Mouse (Mus musculus): ENCODE measurements around the gene Ncoa5. TPM values are rescaled to one million over a fixed set of nuclear protein-coding genes. Genes with fewer than 3 reads are reported as not detected.

Gene Ncoa5
- 58.6 and 60.6 TPM in 2 replicates for polyA plus RNA-seq (2015; fragmentation: Nextera tagmentation; extraction: Ambion mirVana)

DNA sequence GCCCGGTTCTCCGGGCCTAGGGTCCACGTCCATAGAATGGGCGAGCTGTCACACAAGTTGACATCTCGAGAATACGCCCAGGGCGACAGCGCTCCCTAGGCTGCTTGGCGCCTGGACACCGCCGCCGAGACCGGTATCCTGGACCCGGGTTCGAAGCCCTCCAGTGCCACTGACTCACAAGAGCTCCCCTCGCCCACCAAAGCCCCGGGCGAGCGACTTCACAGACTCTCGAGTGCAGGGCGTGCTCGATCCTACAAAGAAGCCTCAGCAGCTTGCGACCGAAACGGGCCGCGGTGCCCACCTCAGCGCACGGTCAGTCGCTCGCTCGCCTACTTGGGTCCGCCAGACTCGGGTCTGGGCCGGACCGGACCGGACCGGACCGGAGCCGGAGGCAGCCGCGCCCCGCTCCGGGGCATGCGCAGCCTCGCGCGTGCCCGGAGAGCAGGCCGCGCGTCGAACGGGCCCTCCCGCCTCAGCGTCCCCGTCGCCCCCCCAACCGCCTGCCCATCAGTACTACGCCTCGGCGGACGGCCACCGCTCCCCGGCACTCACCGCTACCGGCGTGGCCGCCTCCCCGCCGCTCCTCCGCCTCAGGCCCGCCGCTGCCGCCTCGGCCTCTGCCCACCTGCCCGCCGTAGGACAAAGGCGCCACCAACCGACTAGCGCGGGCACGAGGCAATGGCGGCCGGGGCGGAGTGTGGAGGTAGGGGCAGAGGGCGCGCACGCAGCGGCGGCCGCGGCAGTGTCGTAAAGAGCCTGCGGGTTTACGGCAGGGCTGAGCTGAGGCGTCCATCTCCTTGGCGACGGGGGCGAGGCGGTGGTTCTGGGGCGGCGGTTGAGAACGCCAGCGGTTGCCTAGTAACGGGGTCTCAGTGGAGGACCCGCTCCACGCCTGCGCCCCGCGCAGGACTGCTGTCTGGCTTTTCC, at the start of gene Ncoa5:
TSS of gene Ncoa5 (minus strand) at position 737 of the 927 bp plus-strand sequence.
- peaks cover 14% of the 10 kb centered on the region; the same call in 1 of the 2 replicates for H3K4me1 ChIP-seq
- peak; percentile 94 for ATAC-seq (ENCODE audit: insufficient read depth, low FRiP score, low read depth)
- no peaks in the 10 kb centered on the region for H3K9me3 ChIP-seq
- no peaks in the 10 kb centered on the region for H3K36me3 ChIP-seq
- peak within 1 kb of the TSS; percentile 91 for H3K9ac ChIP-seq
- peak within 1 kb of the TSS; percentile 78 for H3K4me2 ChIP-seq
- H3K27ac ChIP-seq = peak within 1 kb of the TSS; percentile 77
- WGBS = under 1% methylated on average over 100 of the region's 111 CpGs
- H3K27me3 ChIP-seq (replicated peaks) = no peaks in the 10 kb centered on the region
- H3K4me3 ChIP-seq (replicated peaks) = peak within 1 kb of the TSS; percentile 92

DNA sequence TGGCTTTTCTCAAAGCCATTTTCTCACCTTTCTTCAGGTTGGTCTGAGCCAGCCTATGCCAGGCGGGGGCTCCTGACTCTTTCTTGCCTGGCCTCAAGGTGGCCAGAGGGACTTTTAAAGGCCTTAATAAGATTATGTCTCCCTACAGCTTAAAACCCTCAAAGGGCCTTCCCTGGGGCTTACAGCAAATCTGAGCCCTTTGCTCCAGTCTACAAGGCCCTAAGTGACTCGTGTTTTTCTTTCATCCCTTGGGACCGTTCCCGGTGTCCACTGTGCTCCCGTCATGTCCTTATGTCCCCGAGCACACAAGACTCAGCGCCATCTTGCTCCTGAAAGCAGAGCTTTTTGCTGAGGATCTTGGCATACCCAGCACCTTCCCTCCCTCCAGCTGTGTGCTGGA, 46.6 kb upstream of the Ncoa5 start:
- no peaks in the 10 kb centered on the region for H3K4me1 ChIP-seq
- no peak for ATAC-seq (ENCODE audit: insufficient read depth, low FRiP score, low read depth)
- H3K9me3 ChIP-seq = no peaks in the 10 kb centered on the region
- H3K27me3 ChIP-seq (replicated peaks) = peaks cover 51% of the 10 kb centered on the region
- WGBS = 15% methylated on average over 7 of the region's 7 CpGs
- no peak overlapping the region for H3K4me3 ChIP-seq (replicated peaks)
- H3K36me3 ChIP-seq = no peaks in the 10 kb centered on the region
- no peak overlapping the region for H3K4me2 ChIP-seq
- H3K27ac ChIP-seq = no peak overlapping the region
- no peak overlapping the region for H3K9ac ChIP-seq

GRCm38 (mm10) chr2:165080657-165081056, 46.0 kb upstream of the Ncoa5 start:
- ATAC-seq (ENCODE audit: insufficient read depth, low FRiP score, low read depth) = no peak
- Histone ChIP-seq H3K4me1 (no peaks in the 10 kb centered on the region), H3K9me3 (no peaks in the 10 kb centered on the region), H3K36me3 (no peaks in the 10 kb centered on the region), H3K4me2 (no peak overlapping the region), H3K4me3 (replicated peaks) (no peak overlapping the region), H3K9ac (no peak overlapping the region), H3K27me3 (replicated peaks) (peaks cover 57% of the 10 kb centered on the region), H3K27ac (no peak overlapping the region)
- WGBS = 26% methylated on average over 9 of the region's 9 CpGs

DNA sequence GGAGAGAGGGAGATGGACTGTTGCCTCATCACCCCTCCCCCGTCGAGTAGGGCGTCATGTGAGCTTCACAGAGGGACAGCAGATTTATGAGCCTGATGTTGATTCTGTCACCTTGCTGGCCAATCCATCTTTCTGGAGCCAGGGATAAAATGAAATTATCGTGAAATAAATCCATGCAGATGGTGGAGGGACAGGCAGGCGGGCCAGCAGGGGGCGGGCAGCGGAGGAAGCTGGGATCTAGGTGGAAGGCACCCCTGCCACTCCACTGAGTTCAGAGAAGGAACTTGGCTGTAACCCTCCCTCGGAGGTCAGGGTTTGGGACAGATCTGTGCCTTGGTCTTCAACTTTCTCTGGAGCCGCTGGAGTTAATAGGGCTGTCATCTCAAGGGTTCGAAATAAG, 43.9 kb upstream of the Ncoa5 start:
- Histone ChIP-seq H3K27ac (no peak overlapping the region), H3K9ac (no peak overlapping the region), H3K36me3 (no peaks in the 10 kb centered on the region), H3K27me3 (replicated peaks) (peaks cover 72% of the 10 kb centered on the region), H3K9me3 (no peaks in the 10 kb centered on the region), H3K4me1 (no peaks in the 10 kb centered on the region), H3K4me2 (no peak overlapping the region), H3K4me3 (replicated peaks) (no peak overlapping the region)
- 20% methylated on average over 10 of the region's 10 CpGs for WGBS
- no peak for ATAC-seq (ENCODE audit: insufficient read depth, low FRiP score, low read depth)

GRCm38 (mm10) chr2:165078045-165078444, 43.4 kb upstream of the Ncoa5 start:
- 65% methylated on average over 8 of the region's 8 CpGs for WGBS
- no peak overlapping the region for H3K27ac ChIP-seq
- H3K4me2 ChIP-seq = no peak overlapping the region
- no peaks in the 10 kb centered on the region for H3K36me3 ChIP-seq
- H3K4me1 ChIP-seq = no peaks in the 10 kb centered on the region
- peaks cover 78% of the 10 kb centered on the region for H3K27me3 ChIP-seq (replicated peaks)
- no peak overlapping the region for H3K4me3 ChIP-seq (replicated peaks)
- no peak overlapping the region for H3K9ac ChIP-seq
- H3K9me3 ChIP-seq = no peaks in the 10 kb centered on the region
- no peak for ATAC-seq (ENCODE audit: insufficient read depth, low FRiP score, low read depth)

DNA sequence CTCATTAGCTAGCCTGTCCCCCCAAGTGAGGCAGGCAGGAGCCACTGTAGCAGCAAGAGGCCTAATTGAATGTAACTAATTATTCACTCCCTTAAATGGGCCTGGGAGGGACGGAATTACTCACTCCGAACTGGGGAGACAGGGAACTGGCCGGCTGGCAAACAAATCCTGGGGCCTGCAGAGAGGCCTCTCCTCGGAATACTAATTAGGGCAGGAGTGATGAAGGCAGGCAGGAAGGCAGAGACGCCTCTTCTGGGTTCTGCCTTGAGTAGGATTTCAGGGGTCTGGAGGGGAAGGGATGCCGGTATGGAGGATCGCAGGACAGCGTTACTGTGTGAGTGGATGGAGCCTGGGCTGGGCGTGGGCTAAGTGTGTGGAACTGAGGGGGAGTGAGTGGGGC, 42.4 kb upstream of the Ncoa5 start:
- Histone ChIP-seq H3K27ac (no peak overlapping the region), H3K4me1 (no peaks in the 10 kb centered on the region), H3K9me3 (no peaks in the 10 kb centered on the region), H3K4me3 (replicated peaks) (no peak overlapping the region), H3K9ac (no peak overlapping the region), H3K27me3 (replicated peaks) (peaks cover 84% of the 10 kb centered on the region), H3K36me3 (no peaks in the 10 kb centered on the region), H3K4me2 (no peak overlapping the region)
- no peak for ATAC-seq (ENCODE audit: insufficient read depth, low FRiP score, low read depth)
- WGBS = 13% methylated on average over 9 of the region's 9 CpGs

DNA sequence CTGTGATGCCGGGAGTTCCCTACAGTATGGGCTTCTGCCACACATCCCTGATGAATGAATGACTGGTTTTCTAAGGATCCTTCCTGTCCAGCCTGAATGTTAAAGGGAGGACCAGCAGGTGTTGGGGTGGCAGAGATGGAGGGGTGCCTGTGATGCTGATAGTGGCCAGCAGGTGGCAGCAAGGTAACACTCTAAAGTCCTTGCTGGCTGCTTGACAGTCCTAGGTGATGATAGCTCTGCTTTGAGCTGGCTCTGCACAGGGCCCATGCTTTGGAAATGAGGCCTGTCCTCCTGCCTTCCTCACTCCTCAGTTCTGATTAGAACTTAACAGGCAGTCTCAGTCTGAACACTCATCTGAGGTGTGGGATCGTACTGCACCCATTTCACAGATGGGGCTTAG, 40.3 kb upstream of the Ncoa5 start:
- ATAC-seq (ENCODE audit: insufficient read depth, low FRiP score, low read depth) = no peak
- H3K4me1 ChIP-seq = 0 out of 2 replicates have a peak, but pooled peaks cover 3% of the 10 kb centered on the region
- H3K4me2 ChIP-seq = no peak overlapping the region
- H3K27ac ChIP-seq = no peak overlapping the region
- WGBS = 41% methylated on average over 2 of the region's 2 CpGs
- peaks cover 75% of the 10 kb centered on the region for H3K27me3 ChIP-seq (replicated peaks)
- H3K9me3 ChIP-seq = no peaks in the 10 kb centered on the region
- H3K4me3 ChIP-seq (replicated peaks) = no peak overlapping the region
- H3K36me3 ChIP-seq = no peaks in the 10 kb centered on the region
- H3K9ac ChIP-seq = no peak overlapping the region

DNA sequence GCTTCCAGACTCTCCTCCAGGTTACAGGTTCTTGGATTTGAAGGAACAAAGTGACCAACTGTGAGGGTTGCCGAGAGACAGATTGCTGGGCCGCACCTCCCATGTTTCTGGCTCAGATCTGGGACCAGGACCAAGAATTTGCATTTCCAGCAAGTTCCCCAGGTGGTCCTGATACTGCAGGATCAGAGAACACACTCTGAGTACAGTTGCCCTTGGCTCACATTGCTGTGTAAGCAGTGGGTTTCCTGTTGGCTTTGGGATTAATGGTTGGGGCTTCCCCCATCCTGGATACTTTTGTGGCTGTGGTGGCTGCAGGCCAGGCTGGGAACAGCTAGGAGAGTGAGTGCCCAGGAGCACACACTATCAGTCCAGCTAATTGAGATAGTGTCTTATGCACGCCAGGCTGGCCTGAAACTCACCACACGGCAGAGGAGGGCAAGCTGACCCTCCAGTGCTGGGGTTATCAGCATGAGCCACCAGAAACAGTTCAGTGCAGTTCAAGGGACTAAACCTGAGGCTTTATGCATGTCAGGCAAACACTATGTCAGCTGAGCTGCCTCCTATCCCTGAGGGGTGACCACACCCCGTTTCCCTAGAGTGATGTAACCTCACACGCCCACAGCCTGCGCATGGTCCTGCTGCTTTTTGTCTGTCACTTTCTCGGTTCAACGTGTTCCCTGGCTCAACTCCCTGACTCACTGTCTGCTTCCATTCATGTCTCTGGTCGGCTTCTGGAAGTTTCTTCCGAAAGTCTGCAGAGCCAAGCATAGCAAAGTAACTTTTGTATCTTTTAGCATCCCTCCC, 39.6 kb upstream of the Ncoa5 start:
- 39% methylated on average over 11 of the region's 11 CpGs for WGBS
- no peaks in the 10 kb centered on the region for H3K36me3 ChIP-seq
- no peak overlapping the region for H3K4me2 ChIP-seq
- H3K4me3 ChIP-seq (replicated peaks) = no peak overlapping the region
- H3K4me1 ChIP-seq = 0 out of 2 replicates have a peak, but pooled peaks cover 4% of the 10 kb centered on the region
- no peaks in the 10 kb centered on the region for H3K9me3 ChIP-seq
- ATAC-seq (ENCODE audit: insufficient read depth, low FRiP score, low read depth) = 0 out of 2 replicates have a peak, but pooled peaks have one; percentile 24
- H3K9ac ChIP-seq = no peak overlapping the region
- H3K27me3 ChIP-seq (replicated peaks) = peaks cover 68% of the 10 kb centered on the region
- no peak overlapping the region for H3K27ac ChIP-seq

DNA sequence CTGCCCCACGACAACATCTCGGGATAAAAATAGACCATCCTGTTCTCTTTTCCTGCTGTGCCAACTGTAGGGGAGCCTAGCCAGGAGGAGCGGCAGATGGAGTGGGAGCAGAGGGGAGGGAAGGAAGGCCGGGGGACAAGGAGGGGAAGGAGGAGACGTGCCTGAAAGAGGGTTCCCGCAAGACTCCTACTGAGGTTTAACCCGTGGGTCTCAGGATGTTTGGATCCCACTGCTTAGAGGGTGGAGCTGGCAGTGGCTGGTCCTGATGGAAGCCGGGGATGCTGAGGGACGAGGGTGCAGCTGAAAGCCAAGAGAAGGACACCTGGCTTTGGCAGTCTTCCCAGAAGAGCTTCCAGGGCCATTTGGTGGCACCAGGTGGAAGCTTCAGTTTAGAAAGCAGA, 38.7 kb upstream of the Ncoa5 start:
- Histone ChIP-seq H3K9ac (no peak overlapping the region), H3K9me3 (no peaks in the 10 kb centered on the region), H3K4me2 (no peak overlapping the region), H3K4me3 (replicated peaks) (no peak overlapping the region), H3K27me3 (replicated peaks) (peaks cover 60% of the 10 kb centered on the region), H3K4me1 (0 out of 2 replicates have a peak, but pooled peaks cover 4% of the 10 kb centered on the region), H3K36me3 (no peaks in the 10 kb centered on the region), H3K27ac (no peak overlapping the region)
- ATAC-seq (ENCODE audit: insufficient read depth, low FRiP score, low read depth) = no peak
- 22% methylated on average over 9 of the region's 9 CpGs for WGBS

- H3K4me2 ChIP-seq = peak overlapping the region; percentile 23; the same call in 1 of the 2 replicates
These were observed 35.6 kb upstream of the Ncoa5 start for GRCm38 (mm10) chr2:165070096-165070816.

DNA sequence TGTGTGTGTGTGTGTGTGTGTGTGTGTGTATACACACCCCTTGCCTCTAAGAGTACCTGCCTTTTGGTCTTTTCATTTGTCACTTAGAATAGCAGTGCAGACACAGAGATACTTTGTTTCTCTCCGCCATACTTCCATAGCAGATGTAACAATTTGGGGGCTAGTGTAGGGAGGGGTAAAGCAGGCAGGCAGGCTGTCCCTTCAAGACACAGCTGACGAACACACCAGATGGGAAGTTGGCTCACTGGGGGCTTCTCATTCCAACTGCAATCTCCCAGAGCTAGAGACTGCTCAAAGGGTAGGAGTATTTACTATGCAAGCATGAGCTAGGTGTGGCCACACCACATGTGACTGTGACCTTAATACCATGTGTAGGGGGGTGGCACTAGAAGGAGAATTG, 34.1 kb upstream of the Ncoa5 start:
- WGBS = 53% methylated on average over 2 of the region's 2 CpGs
- no peak for ATAC-seq (ENCODE audit: insufficient read depth, low FRiP score, low read depth)
- no peak overlapping the region for H3K4me3 ChIP-seq (replicated peaks)

More at GRCm38 (mm10) chr2:165070096-165070816, 35.6 kb upstream of the Ncoa5 start:
- Histone ChIP-seq H3K36me3 (no peaks in the 10 kb centered on the region), H3K4me3 (replicated peaks) (no peak overlapping the region), H3K27me3 (replicated peaks) (peaks cover 31% of the 10 kb centered on the region), H3K4me1 (0 out of 2 replicates have a peak, but pooled peaks cover 4% of the 10 kb centered on the region), H3K9ac (no peak overlapping the region), H3K27ac (no peak overlapping the region), H3K9me3 (no peaks in the 10 kb centered on the region)
- WGBS = 17% methylated on average over 23 of the region's 23 CpGs
- no peak for ATAC-seq (ENCODE audit: insufficient read depth, low FRiP score, low read depth)

More for the DNA sequence above, 34.1 kb upstream of the Ncoa5 start:
- Histone ChIP-seq H3K27me3 (replicated peaks) (peaks cover 20% of the 10 kb centered on the region), H3K36me3 (no peaks in the 10 kb centered on the region), H3K9ac (no peak overlapping the region), H3K4me2 (no peak overlapping the region), H3K27ac (no peak overlapping the region), H3K9me3 (no peaks in the 10 kb centered on the region), H3K4me1 (0 out of 2 replicates have a peak, but pooled peaks cover 4% of the 10 kb centered on the region)
